Mouse (Mus musculus) liver, embryonic 12.5 days (tissue): Measurements from ENCODE around the gene Zcchc2. TPM values are rescaled to one million over a fixed set of nuclear protein-coding genes. Genes with fewer than 3 reads are reported as not detected.

ENCODE experiments used
- ATAC-seq: fragments of 200-750 bp; cut with Nextera tagmentation; 2 replicates; pipeline ENCODE4 v1.8.0; 2017; ENCODE audit warnings: moderate number of reproducible peaks, mild to moderate bottlenecking, moderate library complexity
- H3K27ac ChIP-seq: fragments of 300-500 bp; sonication (generic); 2 replicates; pipeline ENCODE4 v1.5.1; 2016; ENCODE audit warnings: mild to moderate bottlenecking
- H3K27me3 ChIP-seq: fragments of 300-500 bp; sonication (generic); replicated peaks from 2 replicates; pipeline ENCODE4 v1.6.1; 2016; ENCODE audit warnings: mild to moderate bottlenecking, moderate library complexity
- H3K36me3 ChIP-seq: fragments of 300-500 bp; sonication (generic); 2 replicates; pipeline ENCODE4 v1.6.1; 2016; ENCODE audit warnings: mild to moderate bottlenecking, moderate library complexity
- H3K4me1 ChIP-seq: fragments of 300-500 bp; sonication (generic); 2 replicates; pipeline ENCODE4 v1.6.1; 2016
- H3K4me2 ChIP-seq: fragments of 300-500 bp; sonication (generic); 2 replicates; pipeline ENCODE4 v1.6.1; 2016; ENCODE audit warnings: mild to moderate bottlenecking, moderate library complexity
- H3K4me3 ChIP-seq: fragments of 300-500 bp; sonication (generic); 2 replicates; pipeline ENCODE4 v1.5.1; 2016; ENCODE audit warnings: mild to moderate bottlenecking, moderate library complexity
- H3K9ac ChIP-seq: fragments of 300-500 bp; sonication (generic); 2 replicates; pipeline ENCODE4 v1.6.1; 2016; ENCODE audit warnings: mild to moderate bottlenecking, moderate library complexity
- H3K9me3 ChIP-seq: fragments of 300-500 bp; sonication (generic); replicated peaks from 2 replicates; pipeline ENCODE4 v1.6.1; 2016; ENCODE audit warnings: mild to moderate bottlenecking, moderate library complexity
- WGBS: fragments of 180-500 bp; shearing (Covaris S2); methylation state at CpG from one replicate; pipeline ENCODE4 v1.1.7; 2016; ENCODE audit not compliant: insufficient replicate concordance; 5-methylcytosine and 5-hydroxymethylcytosine counted together
- polyA plus RNA-seq: library from polyadenylated mRNA; unstranded; fragments of >200 nt; fragmentation: Nextera tagmentation; extraction: Ambion mirVana; gene quantifications from 2 replicates; pipeline ENCODE4 v1.2.1, GENCODE M21; 2016

Gene Zcchc2
- polyA plus RNA-seq, 1 experiment from 2014 or later: 1.9 TPM

DNA sequence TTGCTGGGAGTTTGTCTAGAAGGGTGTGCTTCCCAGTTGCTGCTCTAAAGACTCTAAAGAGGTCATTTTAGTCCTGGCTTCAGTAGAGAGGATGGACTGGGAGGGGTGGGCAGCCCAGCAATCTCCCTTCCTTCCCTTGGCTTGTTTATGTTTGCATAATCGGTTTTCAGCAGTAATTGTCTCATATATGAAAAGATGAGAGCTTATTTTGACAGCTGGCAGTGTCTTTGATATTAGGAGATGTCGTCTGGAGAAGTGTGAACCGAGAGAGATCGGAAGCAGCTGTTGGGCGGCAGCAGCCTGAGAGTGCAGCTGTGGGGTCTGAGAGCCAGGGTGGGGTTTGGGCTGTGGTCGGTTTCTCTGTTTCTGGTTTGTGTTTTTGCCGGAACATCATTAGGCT lies 75.5 kb downstream of the Zcchc2 start:
- H3K4me1 ChIP-seq: no peaks in the 10 kb centered on the region
- H3K4me2 ChIP-seq: no peak overlapping the region
- no peak overlapping the region for H3K4me3 ChIP-seq
- no peaks in the 10 kb centered on the region for H3K36me3 ChIP-seq
- 40% methylated on average over 7 of the region's 7 CpGs for WGBS
- H3K9me3 ChIP-seq: no peaks in the 10 kb centered on the region
- H3K27ac ChIP-seq: no peak overlapping the region
- no peaks in the 10 kb centered on the region for H3K27me3 ChIP-seq
- no peak for ATAC-seq
- no peak overlapping the region for H3K9ac ChIP-seq

DNA sequence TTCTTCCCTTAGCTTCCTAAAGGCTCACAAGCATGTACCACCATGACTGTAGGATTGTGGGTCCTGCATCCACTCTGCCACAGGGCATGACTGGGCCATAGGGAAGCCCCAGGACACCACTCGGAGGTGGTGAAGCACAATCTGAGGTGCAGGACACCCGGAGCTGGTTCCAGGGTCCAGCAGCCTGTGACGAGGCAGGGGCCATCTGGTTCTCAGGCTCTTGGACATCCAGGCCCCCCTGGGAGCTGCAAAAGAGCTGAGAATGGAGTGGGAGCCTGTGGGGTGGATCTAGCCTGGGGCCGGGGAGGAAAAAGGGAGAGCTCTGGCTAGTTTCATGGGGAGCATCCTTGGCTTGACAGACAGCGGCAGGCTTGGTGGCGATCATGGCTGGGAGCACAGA lies 77.1 kb downstream of the Zcchc2 start:
- H3K27ac ChIP-seq: no peak overlapping the region
- no peaks in the 10 kb centered on the region for H3K4me1 ChIP-seq
- no peak overlapping the region for H3K4me2 ChIP-seq
- H3K9ac ChIP-seq: no peak overlapping the region
- H3K4me3 ChIP-seq: no peak overlapping the region
- H3K9me3 ChIP-seq: no peaks in the 10 kb centered on the region
- no peaks in the 10 kb centered on the region for H3K36me3 ChIP-seq
- ATAC-seq: no peak
- 67% methylated on average over 6 of the region's 6 CpGs for WGBS
- H3K27me3 ChIP-seq: 0 out of 2 replicates have a peak, but pooled peaks cover 7% of the 10 kb centered on the region

DNA sequence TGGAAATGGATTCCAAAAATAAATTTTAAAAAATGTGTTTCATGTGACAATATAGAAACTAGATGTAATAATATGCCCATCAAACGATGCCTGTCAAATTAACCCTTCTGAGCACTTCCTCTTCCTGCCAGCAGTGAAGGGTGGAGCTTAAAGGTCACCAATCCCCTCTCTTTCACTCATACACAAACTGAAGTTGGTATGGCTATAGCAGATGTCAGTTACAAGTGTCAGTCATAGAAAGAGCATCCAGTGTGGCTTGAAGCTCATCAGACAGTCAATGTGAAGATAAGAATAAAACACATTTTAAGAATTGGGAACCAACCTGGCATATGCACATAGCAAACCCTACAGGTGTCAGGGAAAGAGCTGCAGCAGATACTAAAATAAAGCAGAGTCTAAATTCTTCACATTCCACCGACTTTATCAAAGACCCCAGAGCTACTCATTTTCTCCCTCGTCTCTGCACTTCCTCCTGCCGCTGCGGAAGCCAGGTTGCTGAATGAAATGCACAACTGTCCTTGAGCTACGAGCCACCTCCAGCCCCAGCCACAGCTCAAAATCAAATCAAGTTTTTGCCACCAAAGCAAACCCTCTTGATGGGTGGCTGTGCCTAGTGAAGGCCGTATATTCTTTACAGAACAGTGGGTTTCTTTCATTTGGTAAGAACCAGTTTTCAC lies 79.8 kb downstream of the Zcchc2 start:
- Histone ChIP-seq H3K4me3 (no peak overlapping the region), H3K9me3 (no peaks in the 10 kb centered on the region), H3K4me1 (no peaks in the 10 kb centered on the region), H3K9ac (no peak overlapping the region), H3K36me3 (no peaks in the 10 kb centered on the region), H3K27ac (no peak overlapping the region), H3K27me3 (0 out of 2 replicates have a peak, but pooled peaks cover 7% of the 10 kb centered on the region), H3K4me2 (no peak overlapping the region)
- no peak for ATAC-seq
- 41% methylated on average over 7 of the region's 7 CpGs for WGBS

DNA sequence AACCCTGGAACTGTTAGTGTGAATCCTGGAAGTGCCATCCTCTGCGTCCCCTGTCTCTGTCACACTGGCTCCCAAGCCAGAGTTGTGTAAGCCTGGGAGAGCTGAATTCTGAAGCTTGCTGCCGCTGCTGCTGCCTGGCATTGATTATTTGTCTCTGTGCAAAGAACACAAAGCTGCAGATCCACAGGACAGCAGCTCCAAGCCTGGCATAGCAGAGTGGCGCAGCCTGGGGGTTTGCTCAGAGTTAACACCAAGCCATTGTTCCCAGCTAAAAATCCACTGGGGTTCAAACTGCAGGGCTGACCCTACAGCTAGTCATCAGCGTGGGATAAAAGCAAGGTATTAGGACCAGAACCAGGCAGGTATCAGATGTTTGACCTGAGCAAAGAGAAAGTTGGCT lies 80.6 kb downstream of the Zcchc2 start:
- WGBS: 43% methylated on average over 4 of the region's 4 CpGs
- ATAC-seq: no peak
- no peak overlapping the region for H3K4me3 ChIP-seq
- no peaks in the 10 kb centered on the region for H3K36me3 ChIP-seq
- no peak overlapping the region for H3K27ac ChIP-seq
- no peaks in the 10 kb centered on the region for H3K9me3 ChIP-seq
- H3K9ac ChIP-seq: no peak overlapping the region
- H3K4me1 ChIP-seq: no peaks in the 10 kb centered on the region
- H3K4me2 ChIP-seq: no peak overlapping the region
- 0 out of 2 replicates have a peak, but pooled peaks cover 7% of the 10 kb centered on the region for H3K27me3 ChIP-seq

DNA sequence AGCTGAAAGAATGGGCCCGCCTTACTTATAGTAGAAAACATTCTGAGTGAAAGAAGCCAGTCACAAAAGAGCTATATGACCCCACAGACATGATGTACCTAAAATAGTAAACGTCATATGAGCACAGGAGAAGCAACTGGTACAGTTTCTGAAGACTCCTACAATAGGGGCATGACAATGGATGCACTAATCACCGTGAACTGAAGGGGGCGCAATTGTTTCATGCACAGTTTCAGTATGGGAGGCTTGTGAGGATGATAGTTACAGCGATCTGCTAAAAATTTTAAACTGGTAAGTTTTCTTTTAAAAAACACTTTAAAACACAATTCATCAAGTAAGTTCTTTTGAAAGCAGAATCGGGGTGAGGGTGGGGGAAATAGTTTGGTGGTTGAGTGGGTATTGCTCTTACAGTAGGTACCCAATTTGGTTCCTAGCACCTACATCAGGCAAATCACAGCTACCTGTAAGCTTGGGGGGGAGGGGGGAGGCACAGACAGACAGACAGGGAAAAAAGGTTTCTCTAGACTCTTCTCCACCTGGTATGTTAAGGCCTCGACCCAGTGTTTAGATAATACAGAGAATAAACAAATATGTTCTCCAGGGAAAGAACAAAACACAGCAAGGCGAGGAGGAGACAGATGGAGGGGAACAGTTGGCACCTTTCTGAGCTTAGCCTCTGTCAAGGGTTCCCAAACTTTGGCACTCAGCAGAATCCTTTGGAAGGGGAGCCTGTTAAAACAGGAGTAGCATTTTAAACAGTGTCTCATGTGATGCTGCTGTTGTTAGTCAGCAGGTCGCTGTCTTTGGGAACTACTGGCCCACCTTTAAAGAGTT lies 81.2 kb downstream of the Zcchc2 start:
- Histone ChIP-seq H3K27me3 (0 out of 2 replicates have a peak, but pooled peaks cover 7% of the 10 kb centered on the region), H3K36me3 (no peaks in the 10 kb centered on the region), H3K9ac (no peak overlapping the region), H3K4me2 (no peak overlapping the region), H3K4me3 (no peak overlapping the region), H3K27ac (no peak overlapping the region), H3K9me3 (no peaks in the 10 kb centered on the region), H3K4me1 (no peaks in the 10 kb centered on the region)
- ATAC-seq: no peak
- 13% methylated on average over 9 of the region's 9 CpGs for WGBS

DNA sequence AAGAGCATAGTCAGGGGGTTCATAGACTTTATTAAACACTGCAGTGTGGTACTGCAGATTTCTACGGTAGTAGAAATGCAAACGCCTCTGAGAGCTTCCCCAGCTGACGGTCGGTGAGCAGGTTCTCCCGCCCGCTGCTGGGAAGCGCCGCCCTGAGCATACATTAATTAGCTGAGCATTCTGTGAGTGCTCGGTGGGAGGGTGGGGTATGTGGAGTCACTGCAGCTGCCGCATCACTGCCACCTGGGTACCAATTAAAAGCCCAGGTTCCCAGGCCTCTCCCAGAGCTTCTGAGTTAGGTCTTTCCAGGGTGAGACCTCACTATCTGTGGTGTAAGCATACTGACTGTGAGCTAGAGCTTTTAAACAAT lies 81.8 kb downstream of the Zcchc2 start:
- WGBS: 23% methylated on average over 10 of the region's 10 CpGs
- Histone ChIP-seq H3K36me3 (no peaks in the 10 kb centered on the region), H3K27me3 (0 out of 2 replicates have a peak, but pooled peaks cover 7% of the 10 kb centered on the region), H3K27ac (no peak overlapping the region), H3K4me3 (no peak overlapping the region), H3K9ac (no peak overlapping the region), H3K4me1 (no peaks in the 10 kb centered on the region), H3K9me3 (no peaks in the 10 kb centered on the region), H3K4me2 (no peak overlapping the region)
- no peak for ATAC-seq

DNA sequence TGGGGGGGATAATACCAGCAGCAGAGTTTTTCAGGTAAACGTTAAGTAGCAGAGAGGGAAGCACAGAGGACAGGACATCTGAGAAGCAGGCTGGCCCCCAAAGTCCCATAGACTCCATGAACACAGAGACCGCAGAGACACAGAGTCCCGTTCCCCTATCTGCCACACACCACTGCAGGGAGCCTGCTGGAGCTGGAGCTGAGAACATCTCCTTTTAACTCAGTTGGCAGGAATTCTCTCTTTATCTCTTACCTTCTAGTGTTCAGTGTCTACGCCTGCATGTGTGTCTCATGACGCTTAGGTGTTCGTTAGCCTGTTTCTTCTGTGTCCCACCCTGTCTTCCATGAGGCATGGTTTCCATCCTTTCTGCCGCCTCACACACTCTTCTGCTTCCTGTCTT lies 83.0 kb downstream of the Zcchc2 start:
- Histone ChIP-seq H3K4me2 (no peak overlapping the region), H3K27ac (no peak overlapping the region), H3K4me1 (no peaks in the 10 kb centered on the region), H3K36me3 (no peaks in the 10 kb centered on the region), H3K9ac (no peak overlapping the region), H3K9me3 (no peaks in the 10 kb centered on the region), H3K27me3 (0 out of 2 replicates have a peak, but pooled peaks cover 7% of the 10 kb centered on the region), H3K4me3 (no peak overlapping the region)
- WGBS: 68% methylated on average over 7 of the region's 7 CpGs
- no peak for ATAC-seq

DNA sequence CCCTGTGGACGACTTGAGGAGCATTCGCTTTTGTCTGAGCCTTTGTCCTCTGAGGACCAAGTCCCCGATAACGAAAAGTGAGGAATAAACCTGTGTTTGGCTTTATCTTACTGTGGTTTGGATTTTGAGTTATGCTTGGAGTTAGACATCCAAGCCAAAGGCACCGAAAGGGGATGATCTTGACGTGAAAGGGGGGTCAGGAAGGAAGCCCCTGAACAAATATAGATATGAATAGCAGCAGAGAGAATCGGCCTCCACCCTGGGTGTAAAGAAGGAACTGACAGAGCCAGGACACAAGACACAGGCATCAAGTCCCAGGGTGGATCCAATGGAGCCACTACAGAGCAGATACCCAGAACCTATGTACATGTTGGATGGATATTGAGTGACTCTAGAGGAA lies 83.9 kb downstream of the Zcchc2 start:
- H3K9ac ChIP-seq: no peak overlapping the region
- ATAC-seq: no peak
- H3K27ac ChIP-seq: no peak overlapping the region
- no peaks in the 10 kb centered on the region for H3K36me3 ChIP-seq
- H3K27me3 ChIP-seq: 0 out of 2 replicates have a peak, but pooled peaks cover 7% of the 10 kb centered on the region
- 40% methylated on average over 7 of the region's 7 CpGs for WGBS
- no peaks in the 10 kb centered on the region for H3K9me3 ChIP-seq
- no peaks in the 10 kb centered on the region for H3K4me1 ChIP-seq
- H3K4me2 ChIP-seq: no peak overlapping the region
- no peak overlapping the region for H3K4me3 ChIP-seq

DNA sequence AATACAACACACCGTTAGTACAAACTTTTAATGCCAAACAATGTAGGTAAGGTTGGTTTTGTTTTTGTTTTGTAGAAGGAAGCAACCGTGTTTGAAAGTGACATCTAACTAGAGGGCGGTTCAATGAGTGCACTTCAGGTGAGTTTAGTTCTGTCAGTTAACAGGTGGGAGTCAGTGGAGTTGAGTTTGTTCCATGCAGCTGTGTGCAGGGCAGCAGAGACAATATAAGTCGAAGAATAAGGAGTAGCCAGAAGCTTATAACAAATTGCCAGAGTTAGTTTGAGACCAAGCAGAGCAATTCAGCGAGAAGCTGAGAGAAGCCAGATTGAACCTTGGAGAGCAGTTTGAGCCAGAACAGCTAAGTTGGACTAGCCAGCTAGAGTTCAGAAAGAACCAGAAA lies 84.5 kb downstream of the Zcchc2 start:
- WGBS: 70% methylated on average over 5 of the region's 5 CpGs
- no peak for ATAC-seq
- Histone ChIP-seq H3K27ac (no peak overlapping the region), H3K4me3 (no peak overlapping the region), H3K36me3 (no peaks in the 10 kb centered on the region), H3K4me2 (no peak overlapping the region), H3K9ac (no peak overlapping the region), H3K9me3 (no peaks in the 10 kb centered on the region), H3K27me3 (0 out of 2 replicates have a peak, but pooled peaks cover 7% of the 10 kb centered on the region), H3K4me1 (no peaks in the 10 kb centered on the region)

DNA sequence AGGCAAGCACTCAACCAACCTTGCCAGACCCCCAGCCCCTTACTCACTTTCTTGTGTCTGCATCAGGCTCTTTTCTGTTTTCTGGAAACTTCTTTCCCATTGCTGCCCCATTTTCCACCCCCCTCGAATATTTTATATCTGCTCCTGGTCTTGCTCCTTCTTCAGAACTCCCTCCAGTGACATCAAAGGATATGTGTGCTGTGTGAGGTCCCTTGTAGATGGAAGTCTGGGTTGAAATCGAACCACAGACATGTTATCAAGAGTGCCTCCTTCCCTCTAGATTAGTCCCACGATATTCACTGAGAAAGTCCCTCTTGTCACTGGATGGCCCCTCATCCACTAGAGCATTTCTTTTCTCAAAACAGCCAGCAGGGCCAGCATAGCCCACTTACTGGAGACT lies 86.4 kb downstream of the Zcchc2 start:
- Histone ChIP-seq H3K36me3 (no peaks in the 10 kb centered on the region), H3K9me3 (no peaks in the 10 kb centered on the region), H3K27me3 (0 out of 2 replicates have a peak, but pooled peaks cover 5% of the 10 kb centered on the region), H3K4me3 (no peak overlapping the region), H3K4me1 (no peaks in the 10 kb centered on the region), H3K27ac (no peak overlapping the region), H3K4me2 (no peak overlapping the region), H3K9ac (no peak overlapping the region)
- WGBS: 52% methylated on average over 3 of the region's 3 CpGs
- ATAC-seq: no peak

DNA sequence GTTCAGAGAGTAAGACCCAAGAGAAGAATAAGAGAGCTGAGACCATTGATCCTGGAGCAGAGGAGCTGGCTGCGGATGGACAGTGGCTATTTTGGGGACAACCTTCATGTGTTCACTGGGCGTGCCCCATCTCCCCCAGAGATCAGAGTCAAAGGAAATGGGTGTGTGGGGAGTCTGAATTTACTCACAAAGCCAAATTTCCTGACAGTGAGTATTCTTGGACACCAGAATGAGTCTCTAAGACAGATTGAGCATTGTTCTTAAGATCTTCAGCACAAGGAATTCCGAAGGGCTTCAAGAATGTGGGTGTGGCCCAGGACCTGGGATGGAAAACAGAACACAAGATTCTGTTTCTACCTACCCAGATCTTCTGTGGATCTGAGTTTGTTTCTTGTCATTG lies 87.0 kb downstream of the Zcchc2 start:
- WGBS: 69% methylated on average over 3 of the region's 3 CpGs

More for the DNA sequence above, 87.0 kb downstream of the Zcchc2 start:
- no peak for ATAC-seq
- Histone ChIP-seq H3K9ac (no peak overlapping the region), H3K4me2 (no peak overlapping the region), H3K4me1 (no peaks in the 10 kb centered on the region), H3K9me3 (no peaks in the 10 kb centered on the region), H3K27me3 (no peaks in the 10 kb centered on the region), H3K36me3 (no peaks in the 10 kb centered on the region), H3K4me3 (no peak overlapping the region), H3K27ac (no peak overlapping the region)
